Mouse (Mus musculus) embryo, embryonic 10.5 days (tissue): ENCODE results near the gene Vmn2r25.
"Not testable (repeated sequence)": the region's sequence is repeated elsewhere in the genome, so short reads cannot be mapped to it uniquely, and the experiment has no call there.

Source experiments
- DNase-seq: peaks from one replicate; pipeline ENCODE4 v3.0.0-alpha.2; 2015; ENCODE audit warnings: low spot score

Gene Vmn2r25

GRCm38 (mm10) chr6:123853363-123853762 is at the start of gene Vmn2r25:
Gene Vmn2r25 (minus strand): TSS chr6:123853463.
- not testable (repeated sequence) for DNase-seq

GRCm38 (mm10) chr6:123819951-123820350 is 33.3 kb downstream of the Vmn2r25 start:
- DNase-seq = no peak

- DNase-seq = not testable (repeated sequence)
These were observed 43.0 kb downstream of the Vmn2r25 start for GRCm38 (mm10) chr6:123810291-123810690.

GRCm38 (mm10) chr6:123793746-123794145 is 59.5 kb downstream of the Vmn2r25 start:
- DNase-seq = no peak

- no peak for DNase-seq
These were observed 68.4 kb downstream of the Vmn2r25 start for GRCm38 (mm10) chr6:123784857-123785256.

GRCm38 (mm10) chr6:123778579-123778978 is 74.7 kb downstream of the Vmn2r25 start, which contains the start of gene Vmn2r24:
Gene Vmn2r24 (plus strand): TSS chr6:123778879.
- no peak for DNase-seq
